Mouse (Mus musculus) thymus, postnatal 36 days (tissue): ENCODE data around the gene Itprid2.

Experiments
- DNase-seq, 2 experiments: peaks; one replicate each; pipeline ENCODE4 v3.0.0; 2022; ENCODE audit warnings: mixed read lengths in 2 of 2

The Itprid2 gene

GRCm38 (mm10) chr2:79651701-79652100, 16.5 kb downstream of the Itprid2 start:
- DNase-seq: no peak

DNA sequence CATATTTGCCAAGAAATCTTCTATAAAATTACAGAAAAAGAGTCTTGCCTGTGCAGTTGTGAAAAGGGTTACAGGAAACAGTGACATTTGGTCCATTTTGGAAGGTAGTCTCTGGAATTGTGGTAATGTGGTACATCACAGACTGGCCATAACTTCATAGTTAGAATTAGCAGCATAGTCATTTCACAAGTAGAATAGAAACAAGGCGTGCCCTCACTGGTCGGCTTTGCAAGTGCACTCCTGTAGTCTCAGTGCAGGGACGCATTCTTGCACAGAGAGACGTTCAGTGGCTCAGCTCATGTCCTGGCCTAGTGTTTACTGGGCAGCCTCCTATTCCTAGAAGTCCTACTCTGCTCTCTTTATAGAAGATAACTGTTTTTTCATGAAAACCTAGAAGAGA, 17.4 kb downstream of the Itprid2 start:
- DNase-seq: no peak

DNA sequence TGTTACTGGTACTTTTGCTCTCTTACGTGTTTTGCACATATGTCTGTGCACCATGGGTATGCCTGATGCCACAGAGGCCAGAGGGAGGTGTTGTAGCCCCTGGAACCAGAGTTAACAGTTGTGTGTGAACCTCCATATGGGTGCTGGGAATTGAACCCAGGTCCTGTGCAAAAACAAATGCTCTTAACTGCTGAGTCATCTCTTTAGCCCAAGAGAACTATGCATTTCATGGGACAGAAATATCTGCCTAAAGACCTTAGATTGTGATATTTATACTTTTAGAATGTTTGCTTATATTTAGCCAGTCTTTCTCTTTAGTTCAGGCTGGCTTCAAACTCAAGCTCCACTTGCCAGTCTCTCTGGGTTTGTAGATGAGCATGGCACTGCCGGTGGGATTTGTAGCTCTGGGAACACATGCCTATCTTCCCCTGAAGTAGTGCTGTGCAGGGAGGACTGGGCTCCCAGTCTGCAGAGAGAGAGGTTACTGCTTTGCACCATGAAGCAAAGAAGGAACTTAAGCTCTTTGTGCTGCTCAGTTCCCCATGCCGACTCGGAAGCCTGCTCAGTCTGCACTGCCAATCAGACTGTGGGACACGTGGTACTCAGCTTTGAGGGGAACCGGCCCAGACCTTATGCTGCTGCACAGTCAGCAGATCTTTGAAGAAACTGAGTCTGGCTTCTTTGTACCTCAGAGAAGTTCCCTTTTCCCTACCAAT, 18.1 kb downstream of the Itprid2 start:
- no peak for DNase-seq

GRCm38 (mm10) chr2:79653809-79654164, 18.6 kb downstream of the Itprid2 start:
- DNase-seq: no peak

- DNase-seq: no peak
These were observed 21.9 kb downstream of the Itprid2 start for GRCm38 (mm10) chr2:79657062-79657461.

- no peak for DNase-seq
These were observed 25.4 kb downstream of the Itprid2 start for GRCm38 (mm10) chr2:79660417-79661185.

DNA sequence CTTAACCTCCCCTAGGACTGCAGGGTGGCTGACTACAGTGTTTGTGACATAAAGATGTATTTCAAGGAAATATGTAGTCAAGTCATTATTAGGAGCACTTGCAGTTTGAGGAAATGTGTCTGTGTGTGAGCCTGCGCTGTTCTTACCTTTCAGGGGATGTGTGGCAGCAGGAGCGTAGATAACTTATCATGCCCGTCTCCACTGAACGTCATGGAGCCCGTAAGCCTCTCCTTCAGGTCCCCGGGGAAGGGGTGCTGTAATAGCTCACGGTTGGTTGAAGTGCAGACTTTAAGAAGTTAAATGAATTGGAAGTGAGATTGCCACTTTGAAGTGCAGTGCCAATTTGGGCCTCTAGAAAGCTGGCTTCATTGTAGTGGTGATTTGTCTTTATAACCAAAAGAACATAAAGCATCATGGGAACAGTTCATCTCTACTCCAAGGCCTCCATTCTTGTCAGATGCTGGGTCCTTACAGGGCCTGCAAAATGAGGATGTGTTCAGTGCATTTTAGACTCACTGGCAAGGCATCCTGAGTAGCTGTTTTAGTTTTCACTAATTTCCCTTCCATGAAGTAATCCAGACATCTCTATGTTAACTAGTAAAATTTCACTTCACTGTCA, 26.4 kb downstream of the Itprid2 start:
- DNase-seq: no peak

GRCm38 (mm10) chr2:79664532-79665286, 29.6 kb downstream of the Itprid2 start:
- no peak for DNase-seq

DNA sequence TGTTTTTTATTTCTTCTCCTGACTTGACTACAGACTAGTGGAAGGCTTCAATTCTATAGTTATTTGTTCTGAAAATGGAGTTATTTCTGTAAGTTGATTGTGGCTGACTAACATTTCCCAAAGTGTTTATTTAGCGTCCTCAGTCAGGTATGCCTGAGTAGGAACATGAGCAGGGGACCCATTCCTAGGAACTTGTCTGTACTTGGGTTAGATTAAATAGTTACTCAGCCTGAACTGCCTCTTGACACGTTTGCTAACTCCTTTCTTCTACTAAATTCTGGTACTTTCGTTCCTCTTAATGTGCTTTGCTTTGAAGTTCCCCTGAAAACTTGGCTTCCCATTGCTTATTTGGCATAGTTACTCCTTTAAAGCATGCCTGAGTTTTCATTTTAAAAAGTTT, 30.3 kb downstream of the Itprid2 start:
- no peak for DNase-seq

GRCm38 (mm10) chr2:79675266-79675665, 40.1 kb downstream of the Itprid2 start:
- no peak for DNase-seq

DNA sequence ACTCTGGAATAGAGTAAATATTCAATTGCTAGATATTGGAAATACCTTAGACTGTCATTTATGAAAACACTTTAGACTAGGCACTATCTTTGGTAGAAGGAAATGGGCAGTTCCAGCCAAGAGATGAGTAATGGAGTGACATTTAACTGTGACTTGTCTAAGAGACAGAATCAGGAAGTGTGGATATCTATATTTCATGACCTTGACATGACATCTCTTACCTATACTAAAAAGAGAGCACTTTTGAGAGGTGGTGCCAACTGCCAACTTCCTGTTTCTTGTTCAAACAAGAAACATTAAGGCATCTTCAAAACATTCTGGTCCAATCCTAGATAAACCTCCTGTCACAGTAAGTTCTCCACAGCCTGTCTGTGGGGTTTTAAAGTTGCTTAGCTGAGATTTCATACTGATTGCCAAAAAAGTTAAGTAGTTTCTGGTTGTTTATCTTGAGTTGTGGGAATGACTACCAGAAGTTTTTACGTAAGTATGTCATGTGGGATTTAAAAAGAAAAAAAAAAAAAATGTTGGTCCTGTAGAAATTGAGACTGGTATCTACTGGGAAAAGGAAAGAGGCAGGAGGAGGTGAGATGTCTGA, 42.6 kb downstream of the Itprid2 start:
- DNase-seq: no peak

DNA sequence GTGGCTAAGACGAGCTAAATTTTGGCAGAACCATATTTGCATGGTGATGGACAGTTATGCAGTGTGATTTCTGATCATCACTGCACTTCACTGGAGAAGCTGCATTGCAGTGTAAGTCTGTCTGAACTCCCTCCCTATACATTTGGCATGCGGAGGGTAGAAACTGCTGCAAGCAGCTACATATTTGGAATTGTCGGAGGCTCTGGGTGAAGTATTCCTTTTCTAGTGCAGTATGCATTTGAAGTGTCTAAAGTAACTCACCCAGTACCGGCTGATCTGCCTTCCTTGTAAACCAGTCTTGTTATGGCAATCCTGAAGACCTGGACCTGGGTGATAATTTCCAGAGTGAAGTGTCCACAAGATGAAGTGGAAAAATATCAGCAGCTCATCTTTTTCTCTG, 46.5 kb downstream of the Itprid2 start:
- no peak for DNase-seq

- no peak for DNase-seq
These were observed 48.1 kb downstream of the Itprid2 start for GRCm38 (mm10) chr2:79683258-79683657.

DNA sequence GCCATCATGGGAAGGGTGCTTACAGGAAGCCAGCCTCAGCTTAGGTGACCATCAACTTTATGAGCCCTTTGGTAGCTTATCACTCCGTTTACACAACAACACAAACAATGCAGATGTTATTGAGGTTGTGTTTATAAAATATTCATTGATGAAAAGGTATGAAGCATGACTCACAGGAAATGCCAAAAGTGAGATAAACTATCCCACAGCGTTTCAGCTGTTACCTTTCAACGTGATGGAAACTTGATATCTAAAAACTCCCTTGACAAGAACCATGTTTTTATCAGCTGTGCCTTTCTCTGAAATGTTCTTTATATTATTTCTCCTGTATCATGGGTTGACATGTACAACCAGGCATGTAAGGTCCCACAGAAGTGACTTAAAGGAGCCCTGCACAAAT, 55.7 kb downstream of the Itprid2 start:
- DNase-seq: no peak

GRCm38 (mm10) chr2:79695190-79695589, 60.0 kb downstream of the Itprid2 start:
- DNase-seq: no peak

DNA sequence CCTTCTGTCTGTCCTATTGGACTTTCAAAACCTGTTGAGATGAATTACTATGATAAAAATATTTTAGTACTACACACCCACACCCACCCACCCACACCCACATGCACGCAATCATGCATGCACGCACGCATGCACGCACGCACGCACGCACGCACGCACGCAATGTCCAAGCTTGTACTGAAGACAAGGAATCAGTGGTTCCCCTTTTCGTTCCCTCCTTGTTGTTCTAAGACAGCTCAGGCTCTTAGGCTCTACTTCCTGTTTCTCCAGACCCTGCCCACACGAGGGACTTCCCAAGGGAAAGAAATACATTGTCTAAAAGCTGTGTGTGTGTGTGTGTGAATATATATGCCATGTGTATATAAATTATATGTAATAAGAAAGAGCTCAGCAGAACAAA, 60.8 kb downstream of the Itprid2 start:
- DNase-seq: no peak

DNA sequence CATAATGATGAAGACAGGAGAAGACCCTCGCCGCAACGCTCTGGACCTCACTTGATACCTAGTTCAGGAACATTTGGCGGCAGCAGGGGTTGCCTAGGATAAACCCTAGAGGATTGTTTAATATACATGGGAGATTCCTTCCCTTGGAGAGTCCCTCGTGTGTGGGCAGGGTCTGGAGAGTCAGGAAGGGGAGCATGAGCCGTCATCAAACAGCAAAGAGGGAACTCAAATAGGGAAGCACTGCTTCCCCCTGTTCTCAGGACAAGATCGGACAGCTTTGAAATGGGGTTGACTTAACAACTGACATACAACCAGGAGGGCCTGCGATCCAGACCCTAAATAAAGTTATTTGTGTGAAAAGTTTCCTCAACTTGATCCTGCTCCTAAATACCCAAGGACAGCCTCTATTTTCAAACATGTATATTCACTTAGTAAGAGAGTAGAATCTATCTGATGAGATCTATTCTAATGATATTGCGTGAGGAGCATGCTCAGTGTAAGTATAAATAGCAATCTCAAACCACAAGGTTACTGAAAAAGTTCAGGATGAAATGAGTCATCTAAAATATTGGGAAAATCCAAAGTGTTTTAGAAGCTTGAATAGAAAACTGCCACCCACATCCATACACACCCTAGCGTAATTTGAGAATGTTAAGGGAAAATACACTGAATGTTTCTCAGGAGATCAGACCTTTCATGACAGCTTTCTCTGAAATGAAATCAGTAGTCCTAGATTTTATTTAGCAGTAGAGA, 61.5 kb downstream of the Itprid2 start:
- DNase-seq: no peak

- no peak for DNase-seq
These were observed 63.0 kb downstream of the Itprid2 start for GRCm38 (mm10) chr2:79698166-79698565.

GRCm38 (mm10) chr2:79704773-79705172, 69.6 kb downstream of the Itprid2 start:
- no peak for DNase-seq

DNA sequence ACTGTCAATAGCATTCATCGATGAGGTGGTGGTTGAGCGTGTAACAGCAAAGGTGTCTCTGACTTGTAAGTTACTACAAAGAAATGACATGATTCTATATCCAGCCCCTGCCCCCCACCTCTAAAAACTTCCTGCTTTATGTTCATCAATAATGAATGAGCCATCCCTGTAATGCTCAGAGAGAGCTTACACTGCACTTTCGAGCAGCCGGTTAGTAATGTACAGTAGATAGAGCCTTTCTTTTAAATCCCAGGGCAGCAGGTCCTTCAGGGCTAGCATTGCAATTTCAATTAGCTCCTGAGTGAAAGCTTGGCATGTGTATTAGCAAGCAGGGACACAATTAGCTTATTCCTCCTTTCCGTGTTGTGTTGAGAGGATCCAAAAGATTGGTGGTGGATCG, 72.4 kb downstream of the Itprid2 start, which contains the start of gene Ppp1r1c:
Gene Ppp1r1c, plus strand, starts transcription at position 206 of the 400 bp plus-strand sequence.
- no peak for DNase-seq

- no peak for DNase-seq
These were observed 78.5 kb downstream of the Itprid2 start for GRCm38 (mm10) chr2:79713662-79714091.

DNA sequence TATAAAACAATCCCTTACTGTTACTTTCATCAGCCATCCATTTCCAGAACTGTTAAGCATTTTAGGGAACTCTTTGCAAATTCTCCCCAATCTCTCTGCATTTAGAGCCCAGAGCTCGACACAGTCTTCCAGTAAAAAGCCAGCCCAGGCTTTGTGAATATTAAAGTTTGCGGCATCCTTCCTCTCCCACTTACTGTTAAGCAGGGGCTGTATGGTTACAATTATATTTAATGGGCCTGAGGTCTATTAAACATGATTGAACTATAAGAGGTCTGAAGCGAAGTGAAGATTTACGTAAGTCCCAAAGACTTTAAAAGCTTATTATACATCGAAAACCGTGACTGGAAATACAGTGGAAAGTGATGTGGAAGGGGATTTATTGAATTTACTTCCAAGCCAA, 79.6 kb downstream of the Itprid2 start:
- DNase-seq: no peak
